Mouse (Mus musculus) right cerebral cortex, postnatal 14 days (tissue): ENCODE results near the gene Vps29.

Source experiments
- DNase-seq: peaks from one replicate; pipeline ENCODE4 v3.0.0; 2022

Vps29 gene

GRCm38 (mm10) chr5:122342874-122343273 lies 11.3 kb upstream of the Vps29 start:
- no peak for DNase-seq

- DNase-seq: no peak
Observed at GRCm38 (mm10) chr5:122343768-122344167, 10.4 kb upstream of the Vps29 start.

- peak; percentile 76 for DNase-seq
Observed at GRCm38 (mm10) chr5:122344260-122344659, 9.9 kb upstream of the Vps29 start.

- DNase-seq: no peak
Observed at GRCm38 (mm10) chr5:122345777-122346176, 8.4 kb upstream of the Vps29 start.

GRCm38 (mm10) chr5:122354492-122355067 lies 411 bp downstream of the Vps29 start:
- no peak for DNase-seq

GRCm38 (mm10) chr5:122371591-122372191 lies 17.5 kb downstream of the Vps29 start, which contains the start of gene Gpn3:
Gene Gpn3 (plus strand): TSS chr5:122371876.
- DNase-seq: peak; percentile 57

- DNase-seq: peak; percentile 99
Observed at GRCm38 (mm10) chr5:122372192-122372769, 18.1 kb downstream of the Vps29 start, which contains the start of gene Fam216a. Gene Fam216a (minus strand): TSS chr5:122372364.

- no peak for DNase-seq
Observed at GRCm38 (mm10) chr5:122372878-122373277, 18.7 kb downstream of the Vps29 start.

GRCm38 (mm10) chr5:122377101-122377833 lies 23.1 kb downstream of the Vps29 start:
- DNase-seq: no peak

GRCm38 (mm10) chr5:122378171-122378570 lies 24.0 kb downstream of the Vps29 start:
- no peak for DNase-seq

GRCm38 (mm10) chr5:122379374-122380155 lies 25.4 kb downstream of the Vps29 start:
- peak; percentile 76 for DNase-seq

GRCm38 (mm10) chr5:122390006-122390405 lies 35.8 kb downstream of the Vps29 start:
- no peak for DNase-seq

- no peak for DNase-seq
Observed at GRCm38 (mm10) chr5:122390671-122391070, 36.5 kb downstream of the Vps29 start.

- no peak for DNase-seq
Observed at GRCm38 (mm10) chr5:122391178-122391785, 37.1 kb downstream of the Vps29 start.

GRCm38 (mm10) chr5:122391786-122392180 lies 37.6 kb downstream of the Vps29 start, which contains the start of gene Arpc3:
Gene Arpc3 (plus strand): TSS chr5:122391878.
- peak; percentile 94 for DNase-seq

- peak; percentile 22 for DNase-seq
Observed at GRCm38 (mm10) chr5:122392227-122393004, 38.2 kb downstream of the Vps29 start.

- peak; percentile 76 for DNase-seq
Observed at GRCm38 (mm10) chr5:122393887-122394286, 39.7 kb downstream of the Vps29 start.

GRCm38 (mm10) chr5:122396791-122397190 lies 42.6 kb downstream of the Vps29 start:
- no peak for DNase-seq

- DNase-seq: no peak
Observed at GRCm38 (mm10) chr5:122397495-122397894, 43.3 kb downstream of the Vps29 start.

GRCm38 (mm10) chr5:122399871-122400270 lies 45.7 kb downstream of the Vps29 start:
- DNase-seq: no peak

GRCm38 (mm10) chr5:122400628-122401302 lies 46.6 kb downstream of the Vps29 start:
- peak; percentile 36 for DNase-seq
